Mouse (Mus musculus) heart, embryonic 15.5 days (tissue): ENCODE results near the gene Apba1. TPM values are rescaled to one million over a fixed set of nuclear protein-coding genes. Genes with fewer than 3 reads are reported as not detected.

Experiments used
- ATAC-seq: fragments of 200-750 bp; cut with Nextera tagmentation; replicated peaks from 2 replicates; pipeline ENCODE4 v1.8.0; 2017; ENCODE audit warnings: low read depth, moderate TSS enrichment; ENCODE audit not compliant: insufficient number of reproducible peaks, insufficient read depth, low FRiP score
- H3K27ac ChIP-seq: fragments of 300-500 bp; sonication (generic); 2 replicates; pipeline ENCODE4 v1.5.1; 2015; ENCODE audit warnings: mild to moderate bottlenecking, inconsistent platforms
- H3K27me3 ChIP-seq: fragments of 300-500 bp; sonication (generic); 2 replicates; pipeline ENCODE4 v1.6.1; 2015; ENCODE audit warnings: inconsistent platforms
- H3K36me3 ChIP-seq: fragments of 300-500 bp; sonication (generic); 2 replicates; pipeline ENCODE4 v1.6.1; 2015; ENCODE audit warnings: mild to moderate bottlenecking, inconsistent platforms
- H3K4me1 ChIP-seq: fragments of 300-500 bp; sonication (generic); replicated peaks from 2 replicates; pipeline ENCODE4 v1.6.1; 2015; ENCODE audit warnings: inconsistent platforms
- H3K4me2 ChIP-seq: fragments of 300-500 bp; sonication (generic); 2 replicates; pipeline ENCODE4 v1.6.1; 2015; ENCODE audit warnings: inconsistent platforms, mild to moderate bottlenecking, moderate library complexity
- H3K4me3 ChIP-seq: fragments of 300-500 bp; sonication (generic); 2 replicates; pipeline ENCODE4 v1.5.1; 2015; ENCODE audit warnings: mild to moderate bottlenecking, inconsistent platforms
- H3K9ac ChIP-seq: fragments of 300-500 bp; sonication (generic); 2 replicates; pipeline ENCODE4 v1.6.1; 2015; ENCODE audit warnings: mild to moderate bottlenecking, inconsistent platforms
- H3K9me3 ChIP-seq: fragments of 300-500 bp; sonication (generic); replicated peaks from 2 replicates; pipeline ENCODE4 v1.6.1; 2016; ENCODE audit warnings: inconsistent platforms
- WGBS: fragments of 180-500 bp; shearing (Covaris S2); methylation state at CpG from one replicate; pipeline ENCODE4 v1.1.7; 2015; ENCODE audit warnings: mixed read lengths; 5-methylcytosine and 5-hydroxymethylcytosine counted together
- polyA plus RNA-seq: library from polyadenylated mRNA; unstranded; fragments of >200 nt; fragmentation: Nextera tagmentation; extraction: Ambion mirVana; gene quantifications from 2 replicates; pipeline ENCODE4 v1.2.1, GENCODE M21; 2015

Apba1 gene
- polyA plus RNA-seq = 0.37 and 0.61 TPM in 2 replicates

DNA sequence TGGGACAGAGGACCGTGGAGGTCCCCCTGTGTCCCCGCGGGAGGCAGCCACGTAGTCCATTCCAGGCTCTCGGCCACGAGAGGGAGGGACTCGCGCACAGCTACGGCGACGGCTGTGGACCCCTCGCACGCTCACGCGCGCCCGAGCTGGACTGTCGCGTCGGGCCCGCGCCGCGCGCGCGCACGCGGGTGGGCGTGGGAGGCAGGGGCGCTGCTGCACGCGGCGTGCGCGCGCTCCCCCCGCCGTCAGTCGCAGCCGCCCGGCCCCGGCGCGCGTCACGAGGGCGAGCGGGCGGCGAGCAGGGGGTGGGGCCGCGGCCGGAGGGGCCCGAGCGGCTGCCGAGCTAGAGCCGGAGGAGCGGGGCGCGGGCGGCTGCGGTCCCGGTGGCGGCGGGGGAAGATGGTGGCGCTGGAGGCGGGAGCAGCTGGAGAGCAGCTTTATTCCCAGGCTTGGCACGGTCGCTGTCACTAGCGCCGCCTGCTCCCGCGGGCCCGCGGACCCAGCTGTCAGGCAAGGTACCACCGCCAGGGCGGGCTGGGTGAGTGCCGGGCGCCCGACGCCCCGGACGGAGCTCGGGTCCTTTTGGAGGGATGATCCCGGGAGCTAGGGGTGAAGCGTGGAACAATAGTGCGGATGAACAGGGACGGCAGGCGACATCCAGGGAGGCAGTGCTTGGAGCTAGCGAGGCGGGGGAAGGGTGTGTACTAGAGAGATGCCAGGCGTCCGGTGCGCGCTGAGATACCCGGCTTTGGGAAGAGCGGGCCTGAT lies at the start of gene Apba1:
Apba1 (plus strand) TSS at position 334 of the 768 bp plus-strand sequence.
- Histone ChIP-seq H3K9ac (peak within 1 kb of the TSS; percentile 67), H3K9me3 (no peaks in the 10 kb centered on the region), H3K4me1 (peaks cover 18% of the 10 kb centered on the region), H3K36me3 (no peaks in the 10 kb centered on the region), H3K4me2 (peak within 1 kb of the TSS; percentile 96), H3K27me3 (peaks cover 12% of the 10 kb centered on the region), H3K27ac (peak within 1 kb of the TSS; percentile 75), H3K4me3 (peak within 1 kb of the TSS; percentile 78)
- under 1% methylated on average over 97 of the region's 98 CpGs for WGBS
- peak; percentile 82 for ATAC-seq

DNA sequence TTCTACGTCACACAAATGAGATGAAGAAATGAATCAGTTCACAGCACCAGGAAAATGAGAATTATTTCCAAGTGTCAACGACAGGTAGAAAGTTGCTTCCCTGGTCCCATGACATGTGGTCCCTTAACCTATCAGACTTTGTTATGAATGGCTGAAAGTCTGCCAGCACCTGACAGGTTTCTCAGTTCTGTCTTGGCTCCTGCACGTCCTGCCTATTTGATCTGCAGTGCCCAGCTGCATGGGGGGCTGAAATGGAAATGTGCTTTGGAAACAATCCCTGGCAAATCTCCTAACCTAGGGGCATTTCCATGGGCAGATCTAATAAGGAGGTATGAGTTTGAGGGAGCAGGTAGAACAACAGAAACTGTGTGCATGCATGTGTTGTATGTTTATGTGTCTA lies 12.2 kb upstream of the Apba1 start:
- Histone ChIP-seq H3K27me3 (no peaks in the 10 kb centered on the region), H3K4me3 (no peak overlapping the region), H3K9me3 (no peaks in the 10 kb centered on the region), H3K9ac (no peak overlapping the region), H3K4me2 (no peak overlapping the region), H3K27ac (no peak overlapping the region), H3K36me3 (no peaks in the 10 kb centered on the region), H3K4me1 (no peaks in the 10 kb centered on the region)
- ATAC-seq = no peak
- 70% methylated on average over 3 of the region's 3 CpGs for WGBS

DNA sequence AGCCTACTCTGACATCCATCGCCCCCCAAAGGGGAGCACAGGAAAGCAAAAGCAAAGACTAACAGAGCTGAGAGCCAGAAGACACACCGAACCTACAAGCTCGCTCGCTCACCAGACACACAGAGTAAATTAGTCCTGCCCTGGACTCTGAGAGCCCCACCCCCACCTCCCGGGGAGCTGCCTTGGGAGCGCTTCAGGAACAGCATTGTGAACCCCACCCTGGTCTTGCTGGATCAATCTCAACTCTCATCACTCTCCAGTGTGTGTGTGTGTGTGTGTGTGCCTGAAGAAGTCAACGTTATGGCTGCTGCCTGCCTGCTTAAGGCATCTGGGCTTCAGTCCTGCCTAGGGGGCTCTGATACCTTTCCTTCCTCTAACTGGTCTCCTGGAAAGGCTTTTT lies 1.7 kb upstream of the Apba1 start:
- Histone ChIP-seq H3K27me3 (peaks cover 12% of the 10 kb centered on the region), H3K4me1 (peaks cover 18% of the 10 kb centered on the region), H3K9me3 (no peaks in the 10 kb centered on the region), H3K36me3 (no peaks in the 10 kb centered on the region), H3K9ac (no peak overlapping the region), H3K27ac (no peak overlapping the region), H3K4me3 (peak overlapping the region; percentile 4; the same call in 1 of the 2 replicates), H3K4me2 (peak overlapping the region; percentile 39)
- no peak for ATAC-seq
- 11% methylated on average over 7 of the region's 7 CpGs for WGBS

DNA sequence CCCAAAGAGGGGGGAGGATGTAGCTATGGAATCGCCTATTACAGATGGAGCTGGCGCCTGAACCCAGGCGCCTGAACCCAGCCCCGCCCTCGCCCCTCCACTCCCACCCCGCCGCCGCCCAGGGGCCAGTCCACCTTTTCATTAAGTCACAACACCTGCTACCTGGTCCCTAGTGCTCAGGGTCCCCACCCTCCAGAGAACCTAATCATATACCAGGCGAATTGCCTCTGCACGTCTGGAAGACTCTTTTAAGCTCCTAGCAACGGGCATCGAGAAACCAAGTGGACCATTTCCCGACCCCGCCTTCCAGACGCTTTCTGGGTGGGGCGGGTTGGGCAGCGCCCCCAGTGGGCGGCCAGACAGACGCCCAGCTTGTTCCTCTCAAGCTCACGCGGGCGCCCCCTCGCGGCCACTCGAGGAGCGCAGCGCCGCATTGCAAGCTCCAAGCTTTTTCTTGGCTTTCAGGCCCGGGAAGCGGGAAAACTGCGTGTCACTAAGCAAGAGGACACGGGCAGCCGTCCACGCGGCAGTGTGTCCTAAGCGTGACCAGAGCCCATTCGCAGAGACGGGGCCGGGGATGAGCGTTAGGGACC lies 630 bp upstream of the Apba1 start:
- no peaks in the 10 kb centered on the region for H3K9me3 ChIP-seq
- under 1% methylated on average over 40 of the region's 40 CpGs for WGBS
- H3K4me3 ChIP-seq = peak overlapping the region; percentile 78

DNA sequence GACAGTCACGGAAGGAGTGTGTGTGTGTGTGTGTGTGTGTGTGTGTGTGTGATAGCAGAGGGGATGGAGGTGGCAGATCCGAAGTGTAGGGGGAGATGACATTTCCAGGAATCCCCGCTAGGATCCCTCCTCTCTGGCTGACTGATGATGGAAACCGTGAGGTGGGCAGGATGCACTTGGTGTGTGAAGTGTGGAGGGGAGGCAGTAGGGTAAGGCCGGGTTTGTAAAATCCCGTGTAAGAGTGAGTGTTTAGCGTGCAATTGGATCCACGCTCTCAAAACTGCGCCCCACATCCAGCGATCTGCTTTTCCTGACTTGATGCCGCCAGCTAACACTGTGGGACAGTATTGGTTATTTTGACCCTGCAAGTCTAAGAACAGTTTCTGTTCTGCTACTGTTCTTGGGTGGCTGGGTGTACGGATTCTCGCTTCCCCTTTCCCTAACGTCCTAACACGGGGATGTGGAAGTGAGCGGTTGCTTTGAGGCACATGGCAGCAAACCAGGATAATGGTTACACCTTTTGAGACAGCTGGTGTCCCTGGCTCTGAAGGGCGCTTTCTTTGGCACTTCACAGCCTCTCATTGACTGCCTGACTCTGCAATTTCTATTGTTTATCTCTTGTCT lies 747 bp downstream of the Apba1 start:
- no peaks in the 10 kb centered on the region for H3K36me3 ChIP-seq
- 5% methylated on average over 17 of the region's 17 CpGs for WGBS
- H3K4me1 ChIP-seq = peaks cover 18% of the 10 kb centered on the region
- peak overlapping the region; percentile 78 for H3K4me3 ChIP-seq
- H3K27ac ChIP-seq = 0 out of 2 replicates have a peak overlapping the region, but pooled peaks have one; percentile 75
- peaks cover 12% of the 10 kb centered on the region for H3K27me3 ChIP-seq
- H3K9ac ChIP-seq = peak overlapping the region; percentile 67
- no peaks in the 10 kb centered on the region for H3K9me3 ChIP-seq
- H3K4me2 ChIP-seq = peak overlapping the region; percentile 96
- ATAC-seq = no peak

More for the DNA sequence above, 630 bp upstream of the Apba1 start:
- ATAC-seq = peak; percentile 82
- H3K4me1 ChIP-seq = peaks cover 18% of the 10 kb centered on the region
- H3K9ac ChIP-seq = peak overlapping the region; percentile 67
- H3K27ac ChIP-seq = peak overlapping the region; percentile 75
- H3K36me3 ChIP-seq = no peaks in the 10 kb centered on the region
- H3K27me3 ChIP-seq = peaks cover 12% of the 10 kb centered on the region
- H3K4me2 ChIP-seq = peak overlapping the region; percentile 96

DNA sequence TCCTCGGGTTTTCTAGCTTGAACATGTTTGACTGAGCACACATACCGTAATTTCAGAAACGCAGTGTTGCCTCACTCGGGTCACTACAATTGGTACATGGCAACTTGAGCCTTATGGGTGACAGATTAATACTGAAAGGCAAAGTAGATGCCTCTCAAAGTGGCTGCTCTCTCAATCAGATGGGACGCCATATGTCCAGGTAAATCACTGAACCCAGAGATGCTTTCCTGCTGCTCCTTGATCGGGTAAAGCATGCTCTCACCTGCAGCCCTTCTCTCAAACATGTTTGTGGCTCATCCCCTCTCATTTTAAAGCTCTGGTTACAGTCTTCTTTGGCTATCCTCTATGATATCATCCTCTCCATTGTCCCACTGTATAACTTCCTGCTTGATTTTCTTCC lies 4.7 kb downstream of the Apba1 start:
- ATAC-seq = no peak
- H3K36me3 ChIP-seq = no peaks in the 10 kb centered on the region
- H3K9ac ChIP-seq = no peak overlapping the region
- H3K4me2 ChIP-seq = no peak overlapping the region
- peaks cover 9% of the 10 kb centered on the region for H3K4me1 ChIP-seq
- WGBS = 76% methylated on average over 6 of the region's 6 CpGs
- H3K27ac ChIP-seq = no peak overlapping the region
- H3K27me3 ChIP-seq = peaks cover 12% of the 10 kb centered on the region
- no peaks in the 10 kb centered on the region for H3K9me3 ChIP-seq
- H3K4me3 ChIP-seq = no peak overlapping the region

DNA sequence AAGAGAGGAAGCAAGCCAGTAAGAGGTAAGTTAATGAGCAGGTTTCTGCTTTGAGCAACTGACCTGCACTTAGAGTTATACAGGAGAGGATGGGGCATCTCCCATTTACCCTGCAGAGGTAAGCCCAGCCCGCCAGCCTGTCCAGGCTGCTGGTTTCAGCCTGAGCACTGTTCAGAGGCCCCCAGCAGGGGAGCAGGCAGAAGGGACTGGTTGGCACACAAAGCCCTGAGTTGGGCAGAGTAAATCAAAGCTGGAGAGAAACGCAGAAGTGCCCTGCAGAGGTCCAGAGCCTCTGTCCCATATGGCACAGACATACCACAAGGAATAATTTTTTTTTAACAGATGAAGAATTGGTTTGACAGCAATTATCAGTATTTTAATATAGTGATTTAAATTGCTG lies 5.4 kb downstream of the Apba1 start:
- peaks cover 12% of the 10 kb centered on the region for H3K27me3 ChIP-seq
- H3K4me1 ChIP-seq = peaks cover 7% of the 10 kb centered on the region
- 57% methylated on average over 2 of the region's 2 CpGs for WGBS
- H3K36me3 ChIP-seq = no peaks in the 10 kb centered on the region
- no peak overlapping the region for H3K9ac ChIP-seq
- ATAC-seq = no peak
- H3K4me2 ChIP-seq = no peak overlapping the region
- no peak overlapping the region for H3K27ac ChIP-seq
- no peaks in the 10 kb centered on the region for H3K9me3 ChIP-seq
- H3K4me3 ChIP-seq = no peak overlapping the region

DNA sequence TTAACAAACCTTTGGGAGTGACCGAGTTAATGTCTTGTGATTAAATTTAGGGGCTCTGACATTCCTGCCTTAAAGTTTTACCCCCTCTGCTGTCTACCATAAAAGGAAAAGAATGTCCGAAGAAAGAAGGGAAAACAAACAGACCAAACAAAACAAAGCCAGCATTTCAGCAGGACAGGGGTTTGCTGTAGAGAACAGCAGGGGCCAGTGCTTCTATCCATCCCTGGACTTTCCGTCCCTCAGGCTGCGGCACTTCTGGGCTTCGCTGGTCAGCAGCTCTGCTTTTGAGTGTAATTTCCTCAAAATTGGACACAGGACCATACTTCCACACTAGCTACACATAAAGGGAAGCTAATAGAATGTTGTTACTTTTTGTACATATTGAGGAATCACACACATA lies 10.2 kb downstream of the Apba1 start:
- Histone ChIP-seq H3K4me1 (no peaks in the 10 kb centered on the region), H3K4me3 (no peak overlapping the region), H3K27ac (no peak overlapping the region), H3K9me3 (no peaks in the 10 kb centered on the region), H3K27me3 (no peaks in the 10 kb centered on the region), H3K9ac (no peak overlapping the region), H3K4me2 (no peak overlapping the region), H3K36me3 (no peaks in the 10 kb centered on the region)
- WGBS = 71% methylated on average over 5 of the region's 5 CpGs
- ATAC-seq = no peak

DNA sequence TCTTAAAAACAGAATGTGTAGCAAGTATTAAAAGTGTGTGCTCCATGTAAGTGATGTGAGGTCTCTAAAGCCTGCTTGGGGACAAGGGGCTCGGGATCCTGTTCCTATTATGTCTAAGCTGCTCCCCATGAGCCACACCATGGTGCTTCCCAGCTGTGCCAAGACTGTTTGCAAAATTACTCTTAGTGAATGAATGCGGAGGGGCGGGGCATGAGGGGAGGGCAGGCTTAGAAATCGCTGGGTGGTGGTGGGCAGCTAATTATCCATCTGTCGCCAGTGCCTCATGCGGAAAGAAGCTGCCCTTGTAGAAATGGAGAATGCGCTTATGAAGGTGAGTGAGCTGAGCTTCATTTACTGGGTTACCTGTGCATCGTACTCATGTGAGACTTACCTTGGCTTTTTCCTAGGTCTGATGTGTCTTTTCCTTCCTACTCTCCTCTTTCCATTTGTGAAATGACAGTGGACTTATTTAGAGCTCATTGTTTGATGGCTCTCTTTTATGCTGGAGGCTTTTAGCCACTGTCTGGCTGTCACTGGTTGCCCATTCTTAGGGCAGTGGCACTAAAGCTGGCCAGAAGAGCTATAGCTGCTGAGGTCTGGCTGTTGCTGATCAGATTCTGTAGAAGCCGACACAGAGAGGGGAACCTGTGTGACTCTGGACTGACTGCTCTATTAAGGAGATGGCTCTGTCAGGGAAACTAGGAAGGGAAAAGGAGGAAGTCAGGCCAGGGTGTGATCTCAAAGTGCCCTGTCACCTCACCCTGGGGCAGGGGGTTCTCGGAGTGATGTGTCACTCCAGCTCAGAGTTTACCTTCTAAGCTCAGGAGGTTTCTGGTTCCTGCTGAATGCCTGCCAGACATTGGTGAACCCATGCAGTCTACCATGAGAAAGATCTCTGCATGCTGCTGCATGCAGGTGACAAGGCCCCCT lies 12.1 kb downstream of the Apba1 start:
- Histone ChIP-seq H3K36me3 (no peaks in the 10 kb centered on the region), H3K27me3 (no peaks in the 10 kb centered on the region), H3K4me1 (no peaks in the 10 kb centered on the region), H3K4me3 (no peak overlapping the region), H3K4me2 (no peak overlapping the region), H3K27ac (no peak overlapping the region), H3K9me3 (no peaks in the 10 kb centered on the region), H3K9ac (no peak overlapping the region)
- ATAC-seq = no peak
- 68% methylated on average over 10 of the region's 10 CpGs for WGBS

DNA sequence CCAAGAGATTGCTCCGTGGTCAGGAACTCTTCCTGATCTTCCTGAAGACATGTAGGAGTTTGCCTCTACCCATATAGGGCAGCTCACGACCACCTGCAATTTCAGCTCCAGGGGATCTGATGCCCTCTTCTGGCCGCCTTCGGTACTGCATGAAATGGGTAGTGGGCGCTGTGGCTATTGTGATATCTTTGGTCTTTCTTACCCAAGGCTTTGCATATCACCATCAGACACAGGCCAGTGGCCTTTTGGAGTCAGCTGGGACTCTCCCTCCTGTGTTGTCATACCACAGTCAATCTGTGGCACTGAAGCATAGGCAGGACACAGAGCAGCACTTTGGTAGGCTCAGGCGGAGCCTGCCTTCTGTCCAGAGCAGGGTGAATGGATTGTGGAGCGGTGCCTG lies 13.3 kb downstream of the Apba1 start:
- Histone ChIP-seq H3K4me1 (no peaks in the 10 kb centered on the region), H3K4me3 (no peak overlapping the region), H3K9me3 (no peaks in the 10 kb centered on the region), H3K27me3 (no peaks in the 10 kb centered on the region), H3K4me2 (no peak overlapping the region), H3K27ac (no peak overlapping the region), H3K9ac (no peak overlapping the region), H3K36me3 (no peaks in the 10 kb centered on the region)
- WGBS = 62% methylated on average over 7 of the region's 7 CpGs
- no peak for ATAC-seq

DNA sequence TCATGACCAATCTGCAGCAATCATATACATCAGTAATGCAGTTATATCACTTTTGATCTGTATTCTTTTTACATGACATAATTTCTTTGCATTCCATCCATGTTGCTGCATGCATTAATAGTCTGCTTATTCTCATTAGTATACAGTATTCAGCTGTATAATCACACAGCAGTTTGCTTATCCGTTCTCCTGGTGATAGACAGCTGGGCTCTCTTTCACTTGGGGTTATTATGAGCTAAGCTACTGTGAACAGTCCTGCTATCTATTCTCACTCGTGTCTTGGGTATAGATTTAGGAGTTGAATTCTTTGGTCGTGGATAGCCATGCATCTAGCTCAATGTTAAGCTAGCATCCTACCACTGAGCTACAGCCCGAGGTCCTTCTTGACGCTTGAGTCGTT lies 16.7 kb downstream of the Apba1 start:
- 73% methylated on average over 6 of the region's 6 CpGs for WGBS
- no peaks in the 10 kb centered on the region for H3K27me3 ChIP-seq

More for the DNA sequence above, 16.7 kb downstream of the Apba1 start:
- Histone ChIP-seq H3K4me1 (no peaks in the 10 kb centered on the region), H3K9ac (no peak overlapping the region), H3K4me3 (no peak overlapping the region), H3K9me3 (no peaks in the 10 kb centered on the region), H3K36me3 (no peaks in the 10 kb centered on the region), H3K27ac (no peak overlapping the region), H3K4me2 (no peak overlapping the region)
- no peak for ATAC-seq
